Mouse (Mus musculus) embryonic stem cell, embryonic (primary cell): Measurements from ENCODE around the gene Grm6.

ENCODE experiments used
- CTCF ChIA-PET, 4 experiments: fragments of 300-600 bp in 2 of 4; fragments of 350-600 bp in 2 of 4; sonication (Branson Sonifier 250); formaldehyde crosslinking; loops; one replicate each; lab custom pipeline; 2022; ENCODE audit warnings: inconsistent platforms in 2 of 4; lab: Charles Lee
- POLR2A ChIA-PET, 4 experiments: fragments of 300-600 bp in 2 of 4; fragments of 350-600 bp in 2 of 4; sonication (Branson Sonifier 250); formaldehyde crosslinking; loops; one replicate each; lab custom pipeline; 2022; ENCODE audit warnings: antibody characterized with exemption in 4 of 4, inconsistent platforms in 1 of 4; lab: Charles Lee

The Grm6 gene

GRCm38 (mm10) chr11:50886933-50887293, 36.4 kb downstream of the Grm6 start:
- ChIA-PET POLR2A (interaction anchor here (0.5 to 4.6 kb wide), 22 partner anchors 8 to 896 kb away, joined by 3 to 28 read pairs (median 3); partner anchors contain the start of genes Zfp2 (in 3 of the 4), Grm6 (in 1 of the 4) and Phykpl (in 1 of the 4)), CTCF (interaction anchor here (0.6 to 2.2 kb wide), 9 partner anchors 12 to 1266 kb away, joined by 3 to 10 read pairs (median 3); partner anchors contain the start of gene Zfp2 (in 1 of the 4))

DNA sequence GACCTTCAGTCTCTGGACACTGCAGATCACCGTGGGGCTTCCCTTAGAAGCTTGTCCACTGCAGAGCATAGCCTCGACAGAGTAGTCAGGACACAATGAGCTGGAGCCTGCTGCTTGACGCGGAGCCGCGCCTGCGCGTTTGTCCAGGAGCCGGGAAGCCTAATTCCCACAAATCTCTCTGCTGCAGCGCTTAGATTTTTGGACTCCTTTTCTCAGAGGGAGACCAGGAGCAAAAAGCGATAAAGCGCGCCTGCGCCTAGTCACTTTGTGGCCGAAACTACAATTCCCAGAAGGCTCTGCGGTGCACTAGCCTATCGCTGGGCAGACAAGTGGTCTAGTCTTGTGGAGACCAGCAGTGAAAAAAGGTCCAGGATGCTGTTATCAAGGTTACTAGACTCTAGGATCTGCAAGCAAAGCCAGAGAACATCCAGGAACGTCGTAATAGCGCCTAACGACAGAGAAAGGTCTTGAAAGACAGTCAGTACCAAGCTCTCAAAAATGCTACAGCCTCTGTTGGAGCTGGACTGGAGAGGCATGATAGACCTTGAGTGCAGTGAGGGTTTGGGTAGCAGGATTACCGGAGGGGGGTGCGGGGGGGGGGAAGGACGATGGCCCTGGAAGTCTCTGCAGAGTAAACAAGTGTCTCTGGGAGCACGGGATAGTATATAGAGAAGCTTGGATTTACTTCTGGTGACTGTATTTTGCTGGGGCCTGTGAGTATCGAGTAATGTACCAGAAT, 37.1 kb downstream of the Grm6 start, which contains the start of gene Zfp454:
Gene Zfp454 (minus strand): TSS at position 262 of the 739 bp plus-strand sequence.
- POLR2A ChIA-PET: interaction anchor here (0.6 to 4.6 kb wide), 11 partner anchors 10 to 697 kb away, joined by 3 to 28 read pairs (median 5); partner anchors contain the start of genes Zfp2 (in 3 of the 4), Grm6 (in 1 of the 4) and Phykpl (in 1 of the 4)
- CTCF ChIA-PET: interaction anchor here in 2 of 4 experiments (0.6 to 2.2 kb wide), 4 partner anchors 28 to 652 kb away, joined by 3 to 10 read pairs (median 4); partner anchors contain the start of genes Zfp2 (in 1 of the 2) and Zfp354a (in 1 of the 2)

DNA sequence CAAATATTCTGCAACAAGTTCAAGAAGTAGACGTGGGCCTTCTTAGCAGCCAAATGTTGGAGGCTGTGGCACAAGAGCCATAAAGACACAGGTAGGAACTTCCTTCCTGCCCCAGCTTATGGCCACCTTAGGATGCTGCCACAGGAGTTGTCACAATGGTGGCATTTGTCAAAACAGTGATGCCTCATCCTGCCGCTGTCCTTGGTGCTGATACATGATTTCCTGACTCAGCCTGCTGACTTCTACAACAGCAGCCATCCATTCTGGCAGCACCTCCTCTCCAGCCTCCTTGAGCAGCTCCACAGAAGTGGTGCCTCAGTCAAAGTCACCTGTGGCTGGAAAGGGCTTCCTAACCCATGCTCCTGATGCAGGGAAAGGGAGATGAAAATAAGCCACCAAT, 42.0 kb downstream of the Grm6 start:
- CTCF ChIA-PET: no interaction called here
- POLR2A ChIA-PET: interaction anchor here in 3 of 4 experiments (0.6 to 1.5 kb wide), 4 partner anchors 23 to 94 kb away, joined by 3 to 4 read pairs (median 3); partner anchors contain the start of gene Zfp2 (in 1 of the 3)

DNA sequence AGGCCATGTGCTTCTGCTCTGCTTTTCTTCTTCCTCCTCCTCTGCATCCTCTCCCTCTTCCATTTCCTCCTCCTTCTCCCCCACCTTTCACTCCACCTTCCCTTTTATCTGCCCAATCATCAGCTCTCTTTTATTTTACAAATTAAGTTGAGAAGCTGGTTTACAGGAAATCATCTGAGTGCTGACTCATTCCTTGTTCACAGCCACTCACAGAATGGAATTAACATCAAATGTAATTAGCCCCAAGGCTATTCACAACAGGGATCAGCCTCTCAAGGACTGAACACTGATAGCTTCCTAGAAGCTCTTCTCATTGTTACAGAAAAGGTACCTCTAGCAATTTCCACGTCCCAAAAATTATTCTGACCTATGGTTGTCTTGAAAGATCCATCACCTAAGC, 46.9 kb downstream of the Grm6 start:
- ChIA-PET POLR2A (interaction anchor here in 3 of 4 experiments (0.6 to 1.4 kb wide), 8 partner anchors 10 to 20 kb away, joined by 3 to 6 read pairs (median 3); partner anchors contain the start of genes Zfp2 (in 2 of the 3) and Zfp454 (in 1 of the 3)), CTCF (no interaction called here)

GRCm38 (mm10) chr11:50908136-50908535, 57.7 kb downstream of the Grm6 start:
- ChIA-PET POLR2A (interaction anchor here in 2 of 4 experiments (0.6 to 3.1 kb wide), 2 partner anchors 9 to 810 kb away, joined by 3 to 14 read pairs; partner anchors contain the start of gene Zfp2 (in 1 of the 2)), CTCF (no interaction called here)

DNA sequence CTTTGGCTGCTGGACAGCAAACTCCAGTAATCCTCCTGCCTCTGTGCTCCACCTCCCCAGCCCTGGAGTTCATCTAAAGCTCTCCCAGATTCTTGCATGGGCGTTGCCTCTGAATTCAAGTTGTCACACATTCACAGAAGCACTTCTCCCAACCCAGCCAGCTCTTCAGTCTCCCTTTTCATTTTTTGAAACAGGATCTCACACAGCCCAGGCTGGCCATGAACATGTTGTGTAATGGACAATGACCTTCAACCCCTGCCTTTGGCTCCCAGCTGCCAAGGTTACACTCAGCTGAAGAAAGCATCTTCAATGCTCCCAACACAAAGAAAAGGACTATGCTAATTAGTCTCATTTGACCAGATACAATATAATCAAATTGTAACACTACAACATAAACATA, 62.8 kb downstream of the Grm6 start:
- ChIA-PET POLR2A (interaction anchor here in 2 of 4 experiments (0.8 to 1.1 kb wide), 3 partner anchors 16 to 491 kb away, joined by 3 read pairs; no protein-coding TSS in a partner anchor), CTCF (interaction anchor here (0.6 to 1.0 kb wide), 5 partner anchors 20 to 151 kb away, joined by 3 to 11 read pairs (median 3); no protein-coding TSS in a partner anchor)

DNA sequence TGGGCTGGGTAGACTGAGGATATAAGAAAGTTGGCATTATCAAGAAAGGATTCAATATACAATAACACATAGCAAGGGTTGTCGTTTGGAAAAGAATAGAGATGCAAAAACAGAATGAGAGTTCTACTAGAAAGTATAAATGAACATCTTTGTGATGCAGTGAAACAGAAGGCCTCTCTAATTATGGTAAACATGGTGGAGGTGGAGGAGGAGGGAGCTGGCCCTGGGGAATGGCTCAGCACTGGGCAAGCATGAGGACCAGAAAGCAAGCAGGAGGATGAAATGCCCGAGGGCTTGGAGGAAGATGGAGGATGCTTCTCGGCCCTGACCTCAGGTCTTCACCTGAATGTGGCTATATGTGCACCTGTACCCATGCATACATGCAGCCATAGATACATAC, 64.0 kb downstream of the Grm6 start:
- ChIA-PET POLR2A (interaction anchor here in 2 of 4 experiments (0.7 to 2.2 kb wide), 5 partner anchors 12 to 485 kb away, joined by 3 to 13 read pairs (median 4); partner anchors contain the start of gene Zfp454 (in 1 of the 2)), CTCF (no interaction called here)
